Comparison of ENCODE assay signal across 10 mouse cellular contexts in the genomic region with DNA sequence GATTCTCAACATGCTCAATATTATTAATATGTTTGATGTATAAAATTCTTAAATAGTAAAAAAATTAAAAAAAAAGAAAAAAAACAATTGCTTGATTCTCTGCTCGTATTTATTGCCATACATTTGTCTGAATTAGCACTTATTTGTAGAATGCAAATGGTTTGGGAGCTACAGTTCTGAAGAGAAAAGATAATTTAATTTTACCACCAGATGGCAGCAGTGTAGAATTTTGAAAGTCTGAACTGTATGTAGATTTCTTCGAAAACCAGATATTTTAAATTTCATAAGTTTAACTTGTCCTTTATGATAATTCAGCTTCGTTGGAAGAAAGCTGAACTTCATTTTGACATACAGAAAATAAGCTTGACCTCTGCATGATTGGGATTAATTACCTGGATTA.
DNase-seq lines count a peak whose midpoint lies in the region; ATAC-seq and TF ChIP-seq lines count a peak whose summit lies in the region.
"Had no signal": no experiment of that assay in that cellular context is flagged by ENCODE, and none has a peak within 500 bp of the region (broad histone marks: within the 10 kb centered on the region; RNA-seq: fewer than 3 reads in every experiment).

No protein-coding gene starts in this region.

- TF ChIP-seq POLR2A in lung, adult 2 months (IDR thresholded peaks at IDR 0.05; ENCODE audit: borderline replicate concordance, extremely low read depth, low read depth, low read length) = no peak

- H3K27me3 ChIP-seq in hindbrain, postnatal 0 days (ENCODE audit: insufficient read depth, low read length) = no peaks in the 10 kb centered on the region
- H3K27me3 ChIP-seq: heart, embryonic 15.5 days had no signal

- no peak overlapping the region for H3K9ac ChIP-seq in hindbrain, postnatal 0 days (replicated peaks; ENCODE audit: low read length)
- H3K9ac ChIP-seq: heart, embryonic 15.5 days had no signal

- peak; percentile 24; the same call in 1 of the 2 replicates for TF ChIP-seq CTCF in gastrocnemius, adult 2 months (IDR thresholded peaks at IDR 0.05)
- TF ChIP-seq CTCF in lung, adult 2 months (IDR thresholded peaks at IDR 0.05; ENCODE audit: insufficient read depth, low read length) = 0 out of 2 replicates have a peak, but pooled peaks have one; percentile 2
- TF ChIP-seq CTCF in hindbrain, postnatal 0 days (IDR thresholded peaks at IDR 0.05; ENCODE audit: low read depth) = peak; percentile 49; the same call in 1 of the 2 replicates

- no peak overlapping the region for H3K27ac ChIP-seq in gastrocnemius, adult 2 months
- H3K27ac ChIP-seq in hindbrain, postnatal 0 days = no peak overlapping the region
- H3K27ac ChIP-seq: heart, embryonic 15.5 days had no signal

- H3K9me3 ChIP-seq in hindbrain, postnatal 0 days (ENCODE audit: low read length) = no peaks in the 10 kb centered on the region
- H3K9me3 ChIP-seq: heart, embryonic 15.5 days had no signal

- WGBS in lung, adult 2 months = 29% methylated on average over 3 of the region's 3 CpGs
- WGBS in hindbrain, postnatal 0 days = 34% methylated on average over 3 of the region's 3 CpGs

- H3K4me3 ChIP-seq in gastrocnemius, adult 2 months = no peak overlapping the region
- H3K4me3 ChIP-seq in lung, adult 2 months (replicated peaks; ENCODE audit: extremely low read depth, low read depth, low read length) = no peak overlapping the region
- H3K4me3 ChIP-seq in hindbrain, postnatal 0 days (ENCODE audit: low read length) = no peak overlapping the region
- H3K4me3 ChIP-seq: heart, embryonic 15.5 days had no signal

- H3K36me3 ChIP-seq in hindbrain, postnatal 0 days (ENCODE audit: insufficient read depth, low read length) = no peaks in the 10 kb centered on the region
- H3K36me3 ChIP-seq: heart, embryonic 15.5 days had no signal

- H3K4me1 ChIP-seq in lung, adult 2 months (ENCODE audit: control insufficient read depth, insufficient read depth, low read length) = no peaks in the 10 kb centered on the region
- H3K4me1 ChIP-seq in hindbrain, postnatal 0 days (ENCODE audit: insufficient read depth, low read length) = no peaks in the 10 kb centered on the region
- H3K4me1 ChIP-seq: heart, embryonic 15.5 days had no signal

- no peak for DNase-seq in gastrocnemius, adult 2 months
- no peak for DNase-seq in gastrocnemius, postnatal 36 days
- DNase-seq in lung, adult 2 months = no peak
- no peak for DNase-seq in lung, postnatal 14 days
- peak; percentile 20 for DNase-seq in NIH3T3 (ENCODE audit: low read depth)
- DNase-seq in hindbrain, postnatal 0 days (ENCODE audit: low spot score) = peak; percentile 74
- DNase-seq in heart, adult 11 months = no peak
- no peak for DNase-seq in spleen, postnatal 4 days (ENCODE audit: low spot score in 2 of 2)
- DNase-seq: right cerebral cortex, postnatal 25 days had no signal

- ATAC-seq in hindbrain, postnatal 0 days = peak; percentile 53; the same call in 1 of the 2 replicates

- intact Hi-C loops in gastrocnemius, adult 2 months (cut with DNase I) = no loop called here
- intact Hi-C loops in gastrocnemius, postnatal 36 days (cut with DNase I) = no loop called here

- H3K4me2 ChIP-seq in hindbrain, postnatal 0 days (ENCODE audit: low read depth, low read length) = no peak overlapping the region
- H3K4me2 ChIP-seq: heart, embryonic 15.5 days had no signal

Comparison
In these comparisons a context has a peak if more than half of its experiments do, and no peak if none do; other contexts are left out.
1. DNase-seq: peak in NIH3T3 (single experiment) and hindbrain, postnatal 0 days (single experiment); none in gastrocnemius, adult 2 months (single experiment), gastrocnemius, postnatal 36 days (0 of 2), lung, adult 2 months (single experiment), lung, postnatal 14 days (single experiment), heart, adult 11 months (single experiment) and spleen, postnatal 4 days (0 of 2).
2. Peak in every context shown above with its lines, with median percentiles within 50 percentile points of each other: CTCF ChIP-seq.